Mouse (Mus musculus) heart, adult 18-20 months (tissue): Measurements from ENCODE around the gene Osmr. TPM values are rescaled to one million over a fixed set of nuclear protein-coding genes. Genes with fewer than 3 reads are reported as not detected.

ENCODE experiments used
- DNase-seq, 2 experiments: peaks; one replicate each; pipeline ENCODE4 v3.0.0; 2021 to 2022; ENCODE audit warnings: mixed read lengths in 1 of 2
- long read RNA-seq, 2 experiments: library from polyadenylated mRNA; stranded (forward); transcript quantifications; one replicate each; pipeline ENCODE4 v2.0.0; 2021
- total RNA-seq, 2 experiments: library from RNA; stranded (reverse); gene quantifications; 2 replicates each; pipeline ENCODE4 v1.2.3; 2021

The Osmr gene
- total RNA-seq, result 10 to 100 TPM in 1 of 2 experiments, 1 to 10 TPM in 1; 9.7 to 11.1 TPM
- long read RNA-seq, experiment 1, partial matches to known transcripts, result 1 of 2 reads
- long read RNA-seq, experiment 1, other reads (novel, unspliced or antisense), result 1 of 2 reads
- long read RNA-seq, experiment 2, full-length matches to known transcripts, result 1 of 1 reads
- long read RNA-seq, experiment 2, partial matches to known transcripts, result 0 of 1 reads
- long read RNA-seq, experiment 2, other reads (novel, unspliced or antisense), result 0 of 1 reads

DNA sequence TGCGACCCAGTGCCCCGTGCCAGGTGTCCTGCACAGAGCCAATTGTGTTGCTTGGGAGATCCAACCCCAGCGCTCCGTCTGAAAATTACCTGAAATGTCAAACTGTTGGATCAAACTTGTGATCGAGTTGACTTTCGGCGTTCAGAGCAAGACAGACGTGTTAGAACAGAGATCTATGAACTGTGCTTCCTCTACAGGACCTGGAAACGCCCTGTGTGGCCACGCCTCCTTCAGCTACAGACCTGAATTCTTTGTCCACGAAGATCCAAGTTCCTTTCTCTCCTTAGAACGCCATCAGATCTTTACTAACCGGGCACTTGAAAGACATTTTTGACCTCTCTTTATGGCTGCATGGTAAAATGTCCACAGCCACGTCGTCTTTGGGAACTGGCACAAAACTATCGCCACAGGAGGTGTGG, at the start of gene Osmr:
Osmr (minus strand) TSS at position 369 of the 419 bp plus-strand sequence.
- DNase-seq, result no peak

DNA sequence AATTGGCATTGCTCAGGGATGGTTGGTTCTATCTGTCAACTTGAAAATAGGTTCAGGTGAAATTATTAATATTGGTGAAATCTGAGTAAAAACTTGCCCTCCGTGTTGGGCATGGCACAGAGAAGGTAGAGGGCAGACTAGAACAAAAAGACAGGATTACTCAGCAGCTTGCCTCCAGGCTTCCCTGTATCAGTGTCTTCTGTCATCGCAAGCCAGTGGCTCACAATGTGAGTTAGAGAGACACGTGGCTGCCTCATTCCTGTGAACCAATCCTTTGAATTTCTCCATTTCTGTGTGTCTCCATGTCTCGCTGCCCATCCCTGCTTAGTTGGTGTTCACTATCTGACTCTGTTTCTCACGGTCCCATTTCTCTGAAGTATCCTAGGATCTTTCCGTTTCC, 44.6 kb upstream of the Osmr start:
- DNase-seq, result no peak

DNA sequence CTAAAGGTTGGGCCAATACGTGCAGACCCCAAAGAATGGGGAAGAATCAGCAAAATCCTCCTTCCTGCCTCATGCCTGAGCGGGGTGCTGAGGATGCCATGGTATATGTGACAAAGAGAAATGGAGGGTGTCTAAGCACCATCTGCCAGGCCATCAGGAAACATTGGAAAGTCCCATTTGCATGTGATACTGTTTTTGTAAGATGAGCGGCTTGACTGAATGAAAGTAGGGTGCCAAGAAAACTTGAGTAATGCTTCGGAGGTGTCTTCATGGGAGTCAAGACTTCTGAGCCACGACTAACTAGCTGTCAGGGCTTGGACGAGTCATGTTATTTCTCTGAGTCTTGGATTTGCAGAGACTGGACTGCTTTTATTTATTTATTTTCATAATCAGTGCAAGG, 39.4 kb upstream of the Osmr start:
- peak in 1 of 2 experiments; percentile 44 for DNase-seq

DNA sequence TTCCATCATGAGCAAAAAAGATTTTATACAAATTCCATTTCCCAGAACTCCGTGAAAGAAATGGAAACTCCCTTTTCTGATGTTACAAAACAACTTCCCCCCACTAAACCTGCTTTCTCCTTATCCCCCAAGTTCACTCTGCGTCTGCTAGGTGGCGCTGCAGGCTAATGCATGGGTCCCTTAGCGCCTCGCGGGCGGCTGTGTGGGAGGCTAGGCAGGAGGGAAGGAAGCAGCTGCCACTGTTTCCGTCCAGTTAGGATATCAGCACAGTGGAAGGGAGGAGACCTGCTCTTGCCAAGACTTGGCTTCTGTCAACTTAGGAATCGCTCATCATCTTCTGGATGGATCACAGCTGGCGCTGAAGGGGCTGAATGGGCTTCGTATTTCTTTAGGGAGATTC, 34.9 kb upstream of the Osmr start:
- peak; percentile 93 to 95 for DNase-seq

DNA sequence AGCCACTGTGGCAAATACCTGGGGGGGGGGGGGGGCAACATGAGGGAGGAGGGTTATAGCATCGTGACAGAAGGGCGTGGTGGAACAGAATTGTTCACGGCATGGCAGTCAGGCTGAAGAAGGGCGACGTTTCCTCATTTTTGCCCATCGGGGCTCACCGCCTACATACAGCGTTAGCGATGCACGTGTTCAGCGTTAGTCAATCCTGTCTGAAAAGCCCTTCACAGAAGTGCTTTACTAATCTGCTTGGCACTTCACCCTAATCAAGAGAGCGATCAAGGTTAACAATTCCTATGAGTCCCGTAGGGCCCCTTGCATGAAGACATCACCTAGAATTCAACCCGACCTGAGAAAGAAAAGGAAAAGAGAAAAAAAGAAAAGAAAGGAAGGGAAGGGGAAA, 34.3 kb upstream of the Osmr start:
- DNase-seq, result no peak

DNA sequence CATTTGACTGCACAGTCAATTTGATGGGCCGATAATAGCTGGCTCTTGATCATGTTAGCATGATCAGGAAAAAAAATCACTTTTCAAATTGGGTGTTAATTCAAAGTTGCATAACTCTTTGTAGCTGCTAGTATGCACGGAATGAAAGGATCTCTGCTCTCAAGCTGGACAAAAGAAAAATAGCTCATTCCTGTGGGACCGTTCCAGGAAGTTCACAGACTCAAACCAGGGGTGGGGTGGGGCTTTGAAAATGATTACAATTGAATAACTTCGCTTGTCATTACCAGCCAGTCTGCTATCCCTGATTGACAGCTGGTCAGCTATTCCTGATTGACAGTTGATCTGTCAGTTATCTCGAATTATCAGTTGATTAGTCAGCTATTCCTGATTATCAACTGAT, 33.8 kb upstream of the Osmr start:
- peak; percentile 35 to 42 for DNase-seq

DNA sequence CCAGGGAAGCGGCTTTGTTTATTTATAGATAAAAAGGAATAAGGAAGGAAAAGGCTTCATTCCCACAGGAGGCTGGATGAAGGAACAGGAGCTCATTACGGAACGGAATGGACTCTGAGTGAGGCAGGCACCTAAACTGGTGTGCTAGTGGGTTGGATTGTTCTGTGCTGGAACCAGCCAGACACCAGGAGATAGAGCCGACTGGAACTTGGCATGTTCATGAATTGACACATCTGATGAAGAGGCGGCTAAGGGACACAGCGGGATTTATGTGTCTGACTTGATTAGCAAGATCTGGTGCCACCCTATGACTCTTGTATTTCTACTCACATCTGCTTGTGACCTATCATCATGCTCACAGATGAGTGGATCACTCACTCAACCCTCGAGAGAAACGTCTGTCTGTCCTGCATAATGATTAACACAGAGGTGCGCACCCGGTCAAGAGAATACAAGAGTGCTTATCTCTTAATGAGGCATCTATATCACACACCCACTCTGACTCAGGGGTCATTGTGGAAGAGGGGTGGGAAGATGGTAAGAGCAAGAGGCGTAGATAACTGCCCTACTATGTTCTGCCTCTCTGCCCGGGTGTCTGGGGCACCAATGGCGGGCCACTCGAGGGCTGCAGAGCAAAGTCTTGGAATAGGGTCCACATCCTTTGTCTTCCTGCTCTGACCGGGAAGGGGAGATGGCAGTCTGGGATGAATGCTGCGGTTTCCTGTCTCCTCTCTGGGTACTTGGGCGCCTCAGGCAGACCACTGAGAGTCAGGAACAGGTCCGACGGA, 31.7 kb upstream of the Osmr start:
- DNase-seq, result peak in 1 of 2 experiments; percentile 27

DNA sequence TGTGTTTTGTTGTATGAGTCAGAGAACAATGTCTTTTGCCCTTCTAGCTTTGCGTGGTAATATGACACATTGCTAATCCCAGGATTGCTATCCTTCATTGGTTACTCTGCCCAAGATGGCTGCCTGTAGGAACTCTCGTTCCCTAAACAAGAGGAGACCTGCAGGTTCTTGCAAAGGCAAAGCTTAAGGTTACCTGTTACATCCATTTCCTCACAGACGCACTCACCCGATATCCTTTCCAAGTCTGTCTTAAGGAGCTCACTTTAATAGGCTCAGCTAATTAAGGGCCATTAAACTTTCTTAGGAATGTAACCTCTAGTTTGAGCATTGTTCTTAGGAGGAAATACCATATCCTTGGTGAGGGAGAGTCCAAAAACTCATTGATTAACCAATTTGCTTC, 31.0 kb upstream of the Osmr start:
- DNase-seq, result no peak

DNA sequence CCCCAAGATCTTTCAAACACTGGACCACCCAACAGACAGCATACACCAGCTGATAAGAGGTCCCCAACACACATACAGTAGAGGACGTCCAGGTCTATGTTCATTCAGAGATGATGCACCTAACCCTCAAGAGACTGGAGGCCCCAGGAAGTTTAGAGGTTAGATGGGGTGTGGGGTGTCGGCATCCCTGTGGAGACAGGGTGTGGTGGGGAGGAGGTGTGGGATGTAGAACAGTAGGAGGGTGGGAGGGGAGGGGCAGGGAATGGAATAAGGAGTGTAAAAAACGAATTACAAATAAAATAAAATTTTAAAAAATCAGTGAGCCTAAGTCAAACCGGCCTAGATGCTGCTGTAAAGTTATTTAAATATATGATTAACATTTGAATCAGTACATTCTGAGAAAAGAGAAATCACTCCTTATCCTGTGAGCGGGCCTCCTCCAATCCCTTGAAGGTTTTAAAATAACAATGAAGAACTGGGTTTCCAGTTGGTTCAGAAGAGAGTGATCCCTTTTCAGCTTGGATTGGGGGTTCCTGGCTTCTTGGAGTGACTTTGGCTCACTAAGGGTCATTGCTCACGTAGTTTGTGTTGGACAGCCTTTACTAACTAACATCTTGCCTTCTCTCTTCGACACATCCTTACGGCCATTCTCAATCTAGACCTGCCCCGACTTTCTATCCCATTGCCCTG, 28.7 kb upstream of the Osmr start:
- no peak for DNase-seq

DNA sequence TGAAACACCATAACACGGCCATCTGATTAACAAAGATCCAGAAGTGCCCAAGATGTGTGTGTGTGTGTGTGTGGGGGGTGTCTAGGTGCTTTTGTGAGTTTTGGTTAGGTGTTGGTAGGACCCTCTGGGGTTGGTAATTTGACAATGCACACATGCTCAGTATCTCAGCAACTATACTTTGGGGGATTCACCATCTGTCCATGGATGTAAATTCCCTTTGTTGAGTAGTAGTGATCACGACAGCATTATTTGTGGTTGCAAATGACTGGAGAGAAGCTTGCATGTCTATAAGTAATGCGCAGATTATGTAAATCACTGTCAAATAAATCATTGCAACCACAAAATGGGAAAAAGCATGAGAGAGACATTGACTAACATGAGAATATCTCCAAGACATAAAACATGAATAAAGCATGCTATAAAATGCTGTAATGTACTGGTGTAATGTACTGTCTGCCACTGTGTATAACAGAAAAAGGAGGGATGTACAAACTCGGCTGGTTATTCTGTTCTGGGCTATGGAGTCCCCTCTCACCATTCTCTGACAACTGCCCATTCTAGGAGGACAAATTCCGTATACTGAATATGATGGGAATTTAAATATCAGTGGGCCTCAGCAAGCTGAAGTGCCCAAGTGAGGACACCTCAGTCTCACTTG, 27.3 kb upstream of the Osmr start:
- DNase-seq, result no peak

DNA sequence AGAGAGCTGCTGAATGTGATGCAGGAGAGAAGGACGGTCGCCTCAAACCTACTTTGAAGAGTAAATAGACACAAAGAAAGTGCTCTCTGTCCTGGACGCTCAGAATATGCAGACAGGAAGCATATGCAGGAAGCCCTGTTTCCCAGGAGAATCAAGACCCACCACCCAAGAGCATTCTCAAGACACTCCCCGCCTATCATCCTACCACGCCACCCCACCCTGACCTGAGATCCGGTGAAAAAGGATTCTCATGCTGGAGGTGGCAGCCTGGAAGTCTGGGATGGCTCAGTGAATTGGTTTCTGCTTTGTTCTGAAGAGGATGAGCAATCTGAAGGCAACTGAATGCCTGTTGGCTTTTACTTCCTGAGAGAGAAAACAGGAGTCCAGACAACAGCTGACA, 26.5 kb upstream of the Osmr start:
- DNase-seq, result no peak

DNA sequence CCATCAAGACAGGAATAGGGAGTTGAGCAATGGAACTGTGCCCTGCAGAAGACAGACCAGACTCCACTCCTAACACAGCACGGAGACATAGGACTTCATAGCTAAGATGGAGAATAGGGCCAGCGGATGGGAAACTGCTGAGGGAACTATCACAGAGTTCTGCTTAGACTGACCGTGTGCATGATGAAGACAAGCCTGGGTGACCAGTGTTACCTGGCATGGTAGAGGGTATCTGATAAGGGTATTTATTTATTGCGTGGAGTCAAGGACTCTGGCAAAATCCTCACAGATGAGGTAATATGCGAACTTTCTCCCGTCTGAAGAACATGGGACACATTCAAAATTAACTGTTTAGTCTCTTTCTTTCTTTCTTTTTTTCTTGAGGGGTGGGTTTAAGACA, 9.5 kb upstream of the Osmr start:
- DNase-seq, result no peak

DNA sequence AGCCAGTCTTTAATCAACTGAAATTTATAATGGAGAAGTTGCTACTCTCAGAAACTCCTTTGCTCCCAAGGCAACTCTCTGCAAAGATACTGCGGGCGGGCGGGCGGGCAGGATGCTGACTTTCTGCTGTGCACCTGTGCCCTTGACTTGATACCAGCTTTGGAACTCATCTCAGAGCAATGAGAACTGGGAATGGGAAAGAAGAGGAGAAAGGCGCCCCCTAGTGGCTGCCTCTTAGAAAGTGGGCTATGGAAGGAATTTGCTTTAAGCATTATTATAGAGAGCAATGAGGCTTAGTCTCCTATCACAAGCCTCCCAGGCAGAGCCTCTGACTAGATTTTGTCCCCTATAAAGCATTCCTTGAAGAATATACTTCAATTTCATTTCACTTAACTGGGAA, 9.0 kb upstream of the Osmr start:
- peak; percentile 62 to 86 for DNase-seq

DNA sequence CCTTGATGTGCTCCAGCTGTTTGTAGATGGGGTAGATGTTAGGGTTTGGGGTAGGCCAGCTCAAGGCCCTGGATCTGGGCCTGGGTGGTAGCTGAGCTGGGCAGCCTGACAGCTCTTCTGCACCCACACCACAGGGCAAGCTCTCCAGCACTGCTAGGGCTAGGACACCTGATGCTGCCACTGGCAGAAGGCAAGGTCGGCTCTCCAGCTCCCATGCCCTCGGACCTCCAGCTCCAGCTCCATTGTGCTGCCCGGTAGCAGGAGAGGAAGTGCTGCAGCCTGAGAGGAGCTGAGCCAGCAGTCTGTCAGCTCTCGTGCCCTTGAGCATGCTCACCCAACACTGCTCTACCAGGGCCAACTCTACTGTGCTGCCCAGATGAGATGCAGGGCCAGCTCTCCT, 8.3 kb upstream of the Osmr start:
- peak in 1 of 2 experiments; percentile 38 for DNase-seq

DNA sequence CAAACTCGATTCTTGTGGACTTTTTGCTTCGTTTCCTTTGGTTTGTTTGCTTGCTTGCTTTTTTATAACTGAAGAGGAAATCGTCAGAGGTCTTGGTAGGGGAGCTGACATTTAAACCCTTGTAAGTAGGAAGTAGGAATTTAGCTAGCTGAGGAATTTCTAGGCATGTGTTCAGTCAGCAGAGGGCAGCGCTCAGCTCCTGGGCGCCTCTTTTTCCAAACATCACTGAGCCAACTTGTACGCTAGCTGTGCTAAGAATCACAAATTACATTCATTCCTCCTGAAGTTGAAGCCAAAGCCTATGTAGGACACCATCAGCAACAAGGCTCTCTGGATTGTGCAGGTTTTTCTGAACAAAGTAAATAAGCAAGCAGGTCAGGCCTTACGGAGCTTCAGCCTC, 7.4 kb upstream of the Osmr start:
- DNase-seq, result peak; percentile 49 to 68

DNA sequence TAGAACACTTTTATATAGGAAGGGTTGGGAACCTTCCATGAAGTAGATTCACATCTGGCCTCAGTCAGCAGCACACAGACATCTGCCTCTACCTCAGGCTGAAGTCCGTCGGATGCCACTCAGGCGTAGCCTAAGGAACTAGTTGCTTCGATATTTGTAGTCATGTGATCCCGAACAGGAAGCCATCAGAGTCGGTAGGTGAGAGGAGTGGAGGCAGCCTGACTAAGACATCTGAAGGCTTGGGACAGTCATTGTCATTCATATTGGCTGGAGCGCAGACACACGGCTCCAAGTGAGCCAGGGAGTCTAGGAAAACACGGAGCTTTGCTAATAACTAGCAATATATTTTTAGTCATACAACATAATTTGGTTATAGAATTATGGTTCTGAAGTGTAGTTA, 6.4 kb upstream of the Osmr start:
- DNase-seq, result no peak

DNA sequence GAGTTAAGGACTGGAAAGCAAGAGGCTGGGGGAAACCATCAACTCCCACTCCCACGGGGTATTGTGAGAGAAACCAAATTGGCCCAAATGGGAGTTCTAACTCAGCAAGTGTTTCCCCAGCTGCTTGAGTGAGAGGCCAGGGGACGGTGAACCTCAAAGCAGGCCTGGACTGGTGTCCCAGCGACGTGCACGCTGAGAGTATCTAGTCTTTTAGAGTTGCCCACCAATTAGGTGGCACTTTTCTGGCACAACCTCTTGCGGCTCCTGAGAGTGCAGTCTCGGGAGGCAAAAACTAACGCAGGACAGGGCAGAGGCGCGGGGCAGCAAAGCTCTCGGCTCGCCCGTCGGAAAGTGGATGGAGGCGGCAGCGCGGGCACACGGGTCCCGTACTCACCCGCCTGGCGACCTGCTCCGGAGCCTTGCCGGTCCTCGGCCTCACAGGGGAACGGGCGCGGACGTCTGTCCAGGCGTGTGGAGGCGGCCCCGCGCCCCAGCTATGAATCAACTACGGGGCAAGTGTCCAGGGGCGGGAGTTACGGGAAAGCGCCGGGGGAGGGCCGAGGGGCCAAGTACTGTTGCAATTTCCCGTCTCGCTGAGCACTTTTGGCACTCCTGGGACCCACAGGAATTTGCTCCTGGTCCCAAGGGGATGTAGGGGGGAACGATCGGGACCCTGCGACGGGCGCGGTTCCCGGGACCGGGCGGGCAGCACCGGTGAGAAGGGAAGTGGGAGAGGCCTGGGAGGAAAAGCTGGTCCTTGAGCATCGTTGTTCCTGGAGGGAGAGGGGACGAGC, 765 bp downstream of the Osmr start:
- peak; percentile 93 to 94 for DNase-seq

DNA sequence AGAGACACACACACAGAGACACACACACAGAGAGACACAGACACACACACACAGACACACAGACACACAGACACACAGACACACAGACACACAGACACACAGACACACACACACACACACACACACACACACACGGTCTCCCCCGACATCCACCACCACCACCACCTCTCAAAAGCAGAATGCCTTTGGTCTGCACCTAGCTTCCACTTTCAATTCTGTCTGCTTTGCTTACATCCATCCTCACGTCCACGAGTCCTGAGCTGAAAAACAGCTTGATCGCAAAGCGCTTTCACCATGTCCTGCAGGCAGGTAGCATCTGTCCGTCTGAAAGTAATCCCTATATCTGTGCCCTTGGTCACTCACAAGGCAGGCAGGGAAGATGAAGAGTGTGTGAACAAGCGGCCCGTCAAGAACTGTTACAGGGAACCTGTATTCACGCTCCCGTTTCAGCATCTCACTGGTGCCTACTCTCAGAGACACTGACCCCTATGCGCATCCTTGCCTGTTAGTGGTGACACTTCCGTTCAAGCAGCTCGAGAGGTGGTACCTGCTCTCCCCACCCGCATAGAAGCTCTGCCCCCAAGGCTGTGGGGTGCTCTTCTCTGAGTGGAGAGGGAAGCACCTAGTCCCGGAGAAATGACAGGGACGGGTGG, 1.5 kb downstream of the Osmr start:
- DNase-seq, result peak in 1 of 2 experiments; percentile 65

DNA sequence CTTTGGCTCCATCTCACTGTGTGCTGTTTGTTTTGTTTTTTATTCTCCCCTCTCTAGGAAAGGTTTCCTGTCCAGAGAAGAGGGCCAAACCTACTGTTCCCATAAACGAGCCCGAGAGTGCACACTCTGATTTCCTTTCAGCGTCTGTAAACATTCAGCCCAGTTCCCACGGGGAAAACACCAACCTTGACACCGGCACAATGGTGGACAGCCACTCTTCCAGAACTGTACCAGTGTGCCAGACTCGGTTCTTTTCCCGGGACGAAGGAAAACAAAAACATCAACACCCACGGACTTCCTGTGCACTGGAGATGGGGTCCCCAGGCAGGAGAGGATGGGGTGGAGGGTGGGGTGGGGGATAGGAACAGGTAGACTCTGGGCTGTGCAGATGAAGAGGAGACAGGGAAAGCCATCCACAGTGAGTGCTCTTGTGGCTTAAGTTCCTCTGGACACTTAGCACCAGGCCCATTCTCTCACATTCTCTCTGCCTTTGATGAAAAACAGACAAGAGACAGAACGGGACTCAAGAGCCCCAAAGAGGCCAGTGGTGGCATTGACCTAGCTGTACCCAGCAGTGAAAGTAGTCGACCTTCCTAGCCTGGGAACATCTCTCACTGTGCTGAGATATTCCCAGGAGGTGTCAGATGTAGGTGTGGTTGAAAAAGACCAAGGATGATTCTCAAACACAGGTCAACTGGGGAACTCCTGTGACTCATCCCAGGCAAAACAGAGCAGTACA, 3.0 kb downstream of the Osmr start:
- DNase-seq, result peak; percentile 57

DNA sequence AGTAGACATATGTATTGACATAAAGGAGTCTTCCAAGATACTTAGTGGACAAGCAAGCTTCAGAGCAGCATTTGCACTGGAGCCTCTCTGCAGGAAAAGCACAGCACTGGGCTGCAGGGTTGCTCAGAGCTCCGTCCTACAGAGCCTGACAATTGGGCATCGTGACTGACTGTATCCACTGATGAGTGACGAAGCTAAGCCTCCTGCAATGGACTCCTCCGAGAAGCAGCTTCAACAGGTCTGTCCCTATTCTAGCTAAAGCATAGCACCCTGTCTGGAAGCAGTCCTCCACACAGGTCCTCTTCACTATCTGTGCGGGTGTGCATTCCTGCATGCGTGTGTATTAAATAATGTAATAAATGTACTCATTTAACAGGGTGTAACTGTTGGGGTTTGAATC, 7.9 kb downstream of the Osmr start:
- DNase-seq, result no peak

DNA sequence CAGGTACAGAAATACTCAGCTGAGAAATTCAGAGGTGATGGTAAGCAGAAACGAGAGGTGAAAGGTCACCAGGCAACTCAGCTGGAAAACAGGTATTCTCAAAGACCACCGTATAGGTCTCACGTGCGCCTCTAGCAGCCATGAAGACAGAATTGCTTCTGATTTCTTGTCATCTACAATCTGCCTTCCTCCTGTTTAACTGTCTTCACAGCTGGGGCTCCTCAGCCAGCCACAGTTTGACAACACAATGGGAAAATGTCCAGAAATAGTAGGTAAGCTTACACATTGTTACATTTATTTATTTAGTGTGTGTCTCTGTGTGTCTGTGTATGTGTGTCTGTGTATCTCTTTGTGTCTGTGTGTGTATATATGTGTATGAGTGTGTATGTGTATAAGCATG, 12.6 kb downstream of the Osmr start:
- no peak for DNase-seq
